Comparison of ENCODE assay signal across 21 mouse cellular contexts in genomic region chr3:100004676-100005075, GRCm38 (mm10).
DNase-seq lines count a peak whose midpoint lies in the region; ATAC-seq and TF ChIP-seq lines count a peak whose summit lies in the region.
"Had no signal": no experiment of that assay in that cellular context is flagged by ENCODE, and none has a peak within 500 bp of the region (broad histone marks: within the 10 kb centered on the region; RNA-seq: fewer than 3 reads in every experiment).

No protein-coding gene starts in this region.

- no peaks in the 10 kb centered on the region for H3K36me3 ChIP-seq in hindbrain, embryonic 10.5 days
- no peaks in the 10 kb centered on the region for H3K36me3 ChIP-seq in hindbrain, embryonic 16.5 days (ENCODE audit: control insufficient read depth, insufficient read depth, low read length)
- H3K36me3 ChIP-seq in midbrain, embryonic 11.5 days (ENCODE audit: control insufficient read depth, insufficient read depth, low read length), result no peaks in the 10 kb centered on the region
- no peaks in the 10 kb centered on the region for H3K36me3 ChIP-seq in midbrain, postnatal 0 days (ENCODE audit: insufficient read depth, low read length)
- H3K36me3 ChIP-seq: embryonic facial prominence, embryonic 13.5 days; embryonic facial prominence, embryonic 15.5 days; forebrain, embryonic 10.5 days; forebrain, embryonic 15.5 days had no signal

- peak; percentile 6 for DNase-seq in embryo, embryonic 10.5 days (ENCODE audit: low spot score)
- no peak for DNase-seq in embryo, embryonic 11 days
- DNase-seq in hindbrain, embryonic 10.5 days (ENCODE audit: low spot score), result no peak
- no peak for DNase-seq in midbrain, embryonic 11.5 days (ENCODE audit: low spot score, missing footprints)
- no peak for DNase-seq in midbrain, postnatal 0 days (ENCODE audit: low spot score)
- DNase-seq: adrenal gland, adult 2 months; adrenal gland, postnatal 10 days; adrenal gland, postnatal 25 days; cerebellum, adult 11 months; cerebellum, adult 18-20 months; cerebellum, adult 8-10 months; cerebellum, adult 9-11 months; cerebellum, postnatal 14 days; cerebellum, postnatal 36 days had no signal

- H3K4me2 ChIP-seq in hindbrain, embryonic 16.5 days (ENCODE audit: low read length), result no peak overlapping the region
- H3K4me2 ChIP-seq in midbrain, embryonic 11.5 days, result no peak overlapping the region
- no peak overlapping the region for H3K4me2 ChIP-seq in midbrain, postnatal 0 days (ENCODE audit: low read depth, low read length, poor library complexity, severe bottlenecking)
- H3K4me2 ChIP-seq: embryonic facial prominence, embryonic 13.5 days; embryonic facial prominence, embryonic 15.5 days; forebrain, embryonic 13.5 days; forebrain, embryonic 15.5 days had no signal

- peak overlapping the region; percentile 45; the same call in 1 of the 2 replicates for H3K27ac ChIP-seq in hindbrain, embryonic 10.5 days
- no peak overlapping the region for H3K27ac ChIP-seq in hindbrain, embryonic 16.5 days (ENCODE audit: low read depth, low read length)
- H3K27ac ChIP-seq in midbrain, embryonic 11.5 days (ENCODE audit: low read depth, low read length), result no peak overlapping the region
- H3K27ac ChIP-seq in midbrain, postnatal 0 days (ENCODE audit: low read depth, low read length), result no peak overlapping the region
- H3K27ac ChIP-seq: embryonic facial prominence, embryonic 13.5 days; embryonic facial prominence, embryonic 15.5 days; forebrain, embryonic 10.5 days; forebrain, embryonic 13.5 days; forebrain, embryonic 15.5 days had no signal

- H3K9ac ChIP-seq in hindbrain, embryonic 16.5 days (ENCODE audit: low read depth, low read length), result no peak overlapping the region
- no peak overlapping the region for H3K9ac ChIP-seq in midbrain, embryonic 11.5 days (ENCODE audit: low read length)
- H3K9ac ChIP-seq in midbrain, postnatal 0 days (replicated peaks; ENCODE audit: low read length, poor library complexity, severe bottlenecking), result no peak overlapping the region
- H3K9ac ChIP-seq: embryonic facial prominence, embryonic 13.5 days; embryonic facial prominence, embryonic 15.5 days; forebrain, embryonic 13.5 days; forebrain, embryonic 15.5 days had no signal

- no peak overlapping the region for H3K4me3 ChIP-seq in hindbrain, embryonic 10.5 days
- no peak overlapping the region for H3K4me3 ChIP-seq in hindbrain, embryonic 16.5 days (ENCODE audit: low read length)
- H3K4me3 ChIP-seq in midbrain, embryonic 11.5 days (ENCODE audit: low read depth, low read length), result no peak overlapping the region
- H3K4me3 ChIP-seq in midbrain, postnatal 0 days (ENCODE audit: low read depth, low read length), result no peak overlapping the region
- H3K4me3 ChIP-seq: embryonic facial prominence, embryonic 13.5 days; embryonic facial prominence, embryonic 15.5 days; erythroblast, embryonic 14.5 days; forebrain, embryonic 10.5 days; forebrain, embryonic 13.5 days; forebrain, embryonic 15.5 days had no signal

- 49% methylated on average over 1 of the region's 1 CpGs for WGBS in hindbrain, embryonic 10.5 days
- 18% methylated on average over 1 of the region's 1 CpGs for WGBS in hindbrain, embryonic 16.5 days
- WGBS in midbrain, embryonic 11.5 days, result 50% methylated on average over 1 of the region's 1 CpGs
- WGBS in midbrain, postnatal 0 days, result 38% methylated on average over 1 of the region's 1 CpGs

- TF ChIP-seq CTCF in midbrain, postnatal 0 days (IDR thresholded peaks at IDR 0.05), result no peak

- H3K27me3 ChIP-seq in hindbrain, embryonic 10.5 days (ENCODE audit: insufficient read depth, poor library complexity, severe bottlenecking), result no peaks in the 10 kb centered on the region
- H3K27me3 ChIP-seq in hindbrain, embryonic 16.5 days (replicated peaks; ENCODE audit: control insufficient read depth, insufficient read depth, low read length), result no peaks in the 10 kb centered on the region
- H3K27me3 ChIP-seq in midbrain, embryonic 11.5 days (ENCODE audit: control insufficient read depth, insufficient read depth, low read length), result no peaks in the 10 kb centered on the region
- no peaks in the 10 kb centered on the region for H3K27me3 ChIP-seq in midbrain, postnatal 0 days (ENCODE audit: insufficient read depth, low read length)
- H3K27me3 ChIP-seq: embryonic facial prominence, embryonic 13.5 days; embryonic facial prominence, embryonic 15.5 days; forebrain, embryonic 13.5 days; forebrain, embryonic 15.5 days had no signal

- no peaks in the 10 kb centered on the region for H3K9me3 ChIP-seq in hindbrain, embryonic 10.5 days
- no peaks in the 10 kb centered on the region for H3K9me3 ChIP-seq in hindbrain, embryonic 16.5 days (ENCODE audit: control insufficient read depth, low read length)
- no peaks in the 10 kb centered on the region for H3K9me3 ChIP-seq in midbrain, embryonic 11.5 days (ENCODE audit: control insufficient read depth, low read length)
- no peaks in the 10 kb centered on the region for H3K9me3 ChIP-seq in midbrain, postnatal 0 days (ENCODE audit: low read length)
- H3K9me3 ChIP-seq: embryonic facial prominence, embryonic 13.5 days; embryonic facial prominence, embryonic 15.5 days; forebrain, embryonic 10.5 days; forebrain, embryonic 13.5 days; forebrain, embryonic 15.5 days had no signal

- no peaks in the 10 kb centered on the region for H3K4me1 ChIP-seq in hindbrain, embryonic 10.5 days (replicated peaks)
- no peaks in the 10 kb centered on the region for H3K4me1 ChIP-seq in hindbrain, embryonic 16.5 days (ENCODE audit: control insufficient read depth, insufficient read depth, low read depth, low read length)
- no peaks in the 10 kb centered on the region for H3K4me1 ChIP-seq in midbrain, embryonic 11.5 days (ENCODE audit: control insufficient read depth, insufficient read depth, low read length)
- H3K4me1 ChIP-seq in midbrain, postnatal 0 days (ENCODE audit: insufficient read depth, low read length), result no peaks in the 10 kb centered on the region
- H3K4me1 ChIP-seq: embryonic facial prominence, embryonic 13.5 days; embryonic facial prominence, embryonic 15.5 days; forebrain, embryonic 10.5 days; forebrain, embryonic 13.5 days; forebrain, embryonic 15.5 days had no signal

- ATAC-seq in hindbrain, embryonic 16.5 days, result no peak
- peak; percentile 66; the same call in 1 of the 2 replicates for ATAC-seq in midbrain, embryonic 11.5 days (ENCODE audit: low FRiP score)
- no peak for ATAC-seq in midbrain, postnatal 0 days (ENCODE audit: low FRiP score)
- ATAC-seq: forebrain, embryonic 13.5 days; forebrain, embryonic 15.5 days had no signal
